Mouse (Mus musculus) testis, postnatal 10 days (tissue): ENCODE data around the gene Acnat2.
"Not testable (repeated sequence)": the region's sequence is repeated elsewhere in the genome, so short reads cannot be mapped to it uniquely, and the experiment has no call there.

ENCODE experiments used
- DNase-seq: peaks from one replicate; pipeline ENCODE4 v3.0.0; 2021; ENCODE audit warnings: low spot score

The Acnat2 gene

DNA sequence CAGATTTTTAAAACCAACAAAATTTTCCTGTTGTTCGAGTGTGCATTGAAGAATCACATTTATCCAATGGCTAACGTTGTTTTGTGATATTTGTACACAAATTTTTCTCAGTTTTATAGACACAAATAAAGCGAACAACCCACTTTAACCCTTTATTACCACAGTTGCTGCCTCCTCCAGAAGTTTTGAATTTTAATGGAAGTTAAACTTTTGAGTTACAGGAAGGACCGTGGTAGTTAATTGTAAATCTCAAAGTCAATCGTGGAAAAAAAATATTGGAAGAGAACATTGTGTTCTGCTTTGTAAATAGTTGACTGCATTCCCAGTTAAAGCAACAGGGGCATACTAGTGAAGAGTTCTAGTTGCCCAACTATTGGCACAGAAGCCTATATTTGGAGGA, at the start of gene Acnat2:
Gene Acnat2, minus strand, starts transcription at position 195 of the 400 bp plus-strand sequence.
- DNase-seq, result not testable (repeated sequence)

DNA sequence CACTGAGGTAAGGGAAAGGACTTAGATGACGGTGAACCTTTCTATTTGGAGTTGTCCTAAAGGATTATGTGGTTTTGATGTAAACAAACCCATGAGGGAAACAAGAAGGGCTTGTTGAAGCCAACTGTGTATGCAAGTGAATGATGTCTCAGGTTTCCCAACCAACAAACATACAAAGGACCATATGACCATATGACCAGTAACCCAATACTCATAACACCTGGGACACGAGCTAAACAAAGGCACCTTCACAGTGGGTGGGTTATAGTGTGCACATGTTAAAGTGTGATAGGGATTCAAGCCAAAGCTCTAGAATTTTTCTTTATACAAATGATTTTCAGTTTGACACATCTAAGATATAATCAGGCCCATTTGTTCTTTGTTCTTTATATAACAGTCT, 48.2 kb upstream of the Acnat2 start:
- DNase-seq, result no peak

DNA sequence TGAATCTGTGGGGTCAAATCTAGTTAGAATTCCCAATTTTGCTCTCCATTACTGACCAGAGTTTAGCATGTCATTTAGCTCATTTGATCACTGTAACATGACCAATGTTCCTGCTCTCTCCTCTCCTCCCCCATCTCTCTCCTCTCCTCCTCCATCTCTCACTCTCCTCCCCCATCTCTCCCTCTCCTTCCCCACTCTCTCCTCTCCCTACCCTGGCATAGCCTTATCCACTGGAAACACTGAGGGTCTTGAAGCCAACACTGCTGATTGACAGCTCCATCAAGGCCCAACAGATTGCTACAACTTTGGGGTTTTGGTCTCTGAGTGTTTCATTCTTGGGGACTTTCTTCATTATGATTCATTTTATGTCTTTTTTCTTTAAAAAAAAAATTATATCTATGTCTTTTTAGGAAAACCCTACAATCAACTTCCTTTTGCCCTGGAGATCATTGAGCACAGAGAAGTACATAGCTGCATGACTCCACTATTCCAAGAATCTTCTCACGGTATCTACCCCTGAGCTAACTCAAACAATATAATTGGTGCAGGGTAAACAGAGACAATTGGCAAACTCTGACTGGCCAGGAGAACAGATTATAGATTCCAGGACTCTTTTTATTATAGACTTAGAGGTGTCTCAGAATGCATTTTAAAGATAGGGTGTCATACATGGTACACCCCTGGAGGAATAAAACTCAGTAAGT, 44.0 kb upstream of the Acnat2 start:
- DNase-seq, result no peak

DNA sequence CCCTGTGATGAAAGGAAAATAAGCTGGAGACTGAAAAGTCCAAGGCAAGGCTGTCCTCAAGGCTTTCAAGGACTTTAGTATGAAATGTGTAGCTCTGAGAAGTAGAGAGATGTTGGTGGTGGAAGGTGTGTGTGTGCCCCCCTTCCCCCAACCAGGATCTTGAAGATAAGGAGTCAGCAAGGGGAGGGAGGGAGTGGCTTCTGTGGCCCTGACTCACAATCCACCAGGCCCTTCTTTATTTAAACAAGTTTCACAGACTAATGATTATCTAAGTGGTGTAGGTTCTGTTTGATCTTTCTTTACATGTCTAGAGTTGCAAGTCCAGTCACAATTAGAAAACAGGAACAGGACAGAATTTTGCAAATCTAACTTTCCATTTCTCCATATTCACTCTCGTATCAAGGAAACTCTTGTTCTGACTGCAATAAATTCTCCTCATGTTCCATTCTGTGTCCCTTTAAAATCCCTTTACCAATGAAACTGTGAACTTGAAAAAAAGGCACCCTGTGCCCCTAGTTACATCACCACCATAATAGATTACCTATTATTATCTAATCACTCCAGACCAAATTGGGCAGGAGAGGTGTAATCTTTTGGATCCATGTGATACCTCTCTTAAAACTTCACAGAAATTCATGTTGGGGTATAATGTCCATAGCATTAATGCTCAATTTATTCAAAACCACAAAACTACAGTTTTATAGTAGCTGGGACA, 43.3 kb upstream of the Acnat2 start:
- not testable (repeated sequence) for DNase-seq

DNA sequence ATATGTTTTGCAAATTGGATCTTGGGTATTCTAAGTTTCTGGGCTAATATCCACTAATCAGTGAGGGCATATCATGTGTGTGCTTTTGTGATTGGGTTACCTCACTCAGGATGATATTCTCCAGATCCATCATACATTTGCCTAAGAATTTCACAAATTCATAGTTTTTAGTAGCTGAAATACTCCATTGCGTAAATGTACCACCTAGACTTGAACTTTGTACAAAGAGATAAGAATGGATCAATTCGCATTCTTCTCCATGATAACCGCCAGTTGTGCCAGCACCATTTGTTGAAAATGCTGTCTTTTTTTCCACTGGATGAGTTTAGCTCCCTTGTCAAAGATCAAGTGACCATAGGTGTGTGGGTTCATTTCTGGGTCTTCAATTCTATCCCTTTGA, 29.0 kb upstream of the Acnat2 start:
- DNase-seq, result not testable (repeated sequence)

DNA sequence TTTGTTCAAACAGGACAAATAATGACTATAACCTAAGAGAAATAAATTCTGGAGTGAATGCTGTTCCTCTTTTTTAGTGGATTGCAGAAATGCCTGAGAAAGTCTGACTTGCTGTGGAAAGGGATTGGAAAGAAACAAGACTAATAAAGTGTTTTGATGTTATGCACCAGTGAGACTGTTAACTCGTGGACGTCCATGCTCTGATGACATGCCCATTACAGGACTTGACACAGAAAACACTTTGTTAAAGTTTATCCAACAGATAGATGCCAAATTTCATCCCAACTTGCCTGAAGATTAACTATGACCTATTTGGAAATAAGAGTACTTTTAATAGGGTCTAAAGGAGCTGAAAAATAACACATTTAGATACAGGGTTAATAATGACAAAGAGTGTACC, 2.2 kb upstream of the Acnat2 start:
- not testable (repeated sequence) for DNase-seq

DNA sequence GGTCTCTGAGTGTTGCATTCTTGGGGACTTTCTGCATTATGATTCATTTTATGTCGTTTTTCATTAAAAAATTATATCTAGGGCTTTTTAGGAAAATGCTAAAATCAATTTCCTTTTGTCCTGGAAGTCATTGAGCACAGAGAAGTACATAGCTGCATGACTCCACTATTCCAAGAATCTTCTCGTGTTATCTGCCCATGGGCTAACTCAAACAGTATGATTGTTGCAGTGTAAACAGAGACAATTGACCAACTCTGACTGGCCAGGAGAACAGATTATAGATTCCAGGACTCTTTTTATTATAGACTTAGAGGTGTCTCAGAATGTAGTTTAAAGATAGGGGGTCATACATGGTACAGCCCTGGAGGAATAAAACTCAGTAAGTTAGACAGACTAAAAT, 21.1 kb downstream of the Acnat2 start:
- DNase-seq, result no peak

DNA sequence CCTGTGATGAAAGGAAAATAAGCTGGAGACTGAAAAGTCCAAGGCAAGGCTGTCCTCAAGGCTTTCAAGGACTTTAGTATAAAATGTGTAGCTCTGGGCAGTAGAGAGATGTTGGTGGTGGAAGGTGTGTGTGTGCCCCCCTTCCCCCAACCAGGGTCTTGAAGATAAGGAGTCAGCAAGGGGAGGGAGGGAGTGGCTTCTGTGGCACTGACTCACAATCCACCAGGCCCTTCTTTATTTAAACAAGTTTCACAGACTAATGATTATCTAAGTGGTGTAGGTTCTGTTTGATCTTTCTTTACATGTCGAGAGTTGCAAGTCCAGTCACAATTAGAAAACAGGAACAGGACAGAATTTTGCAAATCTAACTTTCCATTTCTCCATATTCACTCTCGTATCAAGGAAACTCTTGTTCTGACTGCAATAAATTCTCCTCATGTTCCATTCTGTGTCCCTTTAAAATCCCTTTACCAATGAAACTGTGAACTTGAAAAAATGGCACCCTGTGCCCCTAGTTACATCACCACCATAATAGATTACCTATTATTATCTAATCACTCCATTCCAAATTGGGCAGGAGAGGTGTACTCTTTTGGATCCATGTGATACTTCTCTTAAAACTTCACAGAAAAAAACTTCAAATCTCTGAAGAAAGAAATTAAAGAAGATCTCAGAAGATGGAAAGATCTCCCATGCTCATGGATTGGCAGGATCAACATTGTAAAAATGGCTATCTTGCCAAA, 24.2 kb downstream of the Acnat2 start:
- not testable (repeated sequence) for DNase-seq

DNA sequence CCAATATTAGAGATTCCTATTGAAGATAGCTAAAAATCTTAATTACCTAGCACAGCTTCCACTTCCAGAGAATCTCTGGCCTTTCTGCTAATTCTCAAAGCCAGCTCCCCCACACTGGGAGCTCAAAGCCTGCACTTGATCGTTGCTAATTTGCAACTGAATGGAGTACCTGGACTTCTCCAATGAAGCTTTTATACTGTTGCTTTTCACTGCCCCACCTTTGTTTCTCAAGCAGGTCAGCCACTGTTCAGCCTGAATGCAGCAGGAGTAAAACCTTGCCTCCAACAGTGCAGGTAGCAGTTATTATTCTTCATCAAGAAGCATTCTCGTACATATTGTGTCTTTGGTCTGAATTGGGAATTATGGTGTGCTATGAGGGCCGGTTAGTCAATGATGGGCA, 39.9 kb downstream of the Acnat2 start:
- not testable (repeated sequence) for DNase-seq

DNA sequence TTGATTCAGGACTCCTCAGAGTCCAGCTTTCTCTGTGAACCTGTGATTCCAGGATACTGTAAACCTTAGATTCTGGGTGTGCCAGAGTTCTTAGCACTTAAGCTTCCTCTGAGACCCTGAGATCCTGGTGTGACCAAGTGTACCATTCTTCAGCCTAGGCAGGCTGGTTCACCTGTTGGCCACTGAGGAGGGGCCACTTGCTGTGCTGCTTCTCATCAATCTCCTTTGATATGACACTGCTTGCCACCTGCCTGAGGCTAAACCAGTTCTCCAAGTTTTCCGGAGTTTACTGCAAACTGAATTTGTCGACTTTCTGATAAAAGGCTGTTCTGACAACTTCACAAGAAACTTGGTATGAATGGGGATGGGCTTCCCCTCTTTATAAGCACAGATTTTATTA, 50.9 kb downstream of the Acnat2 start:
- no peak for DNase-seq

DNA sequence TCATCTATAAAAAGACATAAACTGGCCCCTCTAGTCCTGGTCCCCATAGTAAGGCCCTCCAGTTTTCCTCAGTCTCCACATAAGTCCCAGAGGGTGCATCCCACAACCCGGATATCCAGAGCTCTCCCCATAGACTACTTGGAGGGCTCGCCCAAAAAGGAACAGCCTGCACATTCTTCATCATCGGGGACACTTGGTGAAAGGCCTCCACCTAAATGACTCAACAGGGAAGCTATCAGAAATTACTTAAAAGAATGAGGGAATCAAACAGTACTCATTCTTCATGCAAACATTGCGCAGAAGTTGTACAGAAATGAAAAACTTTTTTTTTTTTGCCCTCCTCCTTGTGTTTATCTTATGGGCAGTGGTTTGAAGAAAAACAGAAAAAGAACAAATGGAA, 57.5 kb downstream of the Acnat2 start:
- DNase-seq, result no peak

DNA sequence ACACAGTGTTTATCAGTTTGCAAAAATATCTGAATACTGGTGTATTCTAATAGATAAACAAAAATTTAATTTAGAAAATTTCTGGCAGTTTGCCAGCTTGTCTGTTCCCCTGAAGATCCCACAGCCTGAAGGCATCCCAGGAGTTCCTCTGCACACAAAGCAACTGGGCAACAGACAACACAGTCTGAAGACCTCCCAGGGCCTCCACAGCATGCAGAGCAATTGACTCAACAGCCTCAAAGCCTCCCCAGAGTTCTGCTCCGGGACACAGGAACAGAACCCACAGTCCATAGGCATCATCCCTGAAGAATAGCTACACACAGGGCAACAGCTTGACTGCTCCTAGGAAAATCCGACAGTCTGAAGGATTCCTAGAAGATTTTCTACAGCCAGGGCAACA, 59.3 kb downstream of the Acnat2 start:
- DNase-seq, result no peak

DNA sequence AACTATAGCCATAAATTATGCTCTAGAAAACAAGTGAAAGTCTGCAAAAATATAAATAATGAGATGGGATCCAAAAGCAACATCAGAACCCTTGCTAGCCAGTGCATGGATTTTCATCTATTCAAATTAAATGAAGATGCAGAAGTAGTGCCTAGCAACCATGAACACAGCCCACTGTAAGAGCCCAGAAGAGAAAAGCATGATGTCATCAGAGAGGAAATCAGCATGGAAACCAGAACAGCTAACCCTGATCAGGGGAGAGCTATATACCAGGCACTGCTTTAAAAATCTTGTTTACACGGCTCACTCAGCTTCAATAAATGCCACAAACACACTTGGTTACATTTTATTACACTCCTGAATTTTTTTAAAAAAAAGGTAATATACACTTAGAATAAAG, 60.0 kb downstream of the Acnat2 start:
- DNase-seq, result not testable (repeated sequence)

DNA sequence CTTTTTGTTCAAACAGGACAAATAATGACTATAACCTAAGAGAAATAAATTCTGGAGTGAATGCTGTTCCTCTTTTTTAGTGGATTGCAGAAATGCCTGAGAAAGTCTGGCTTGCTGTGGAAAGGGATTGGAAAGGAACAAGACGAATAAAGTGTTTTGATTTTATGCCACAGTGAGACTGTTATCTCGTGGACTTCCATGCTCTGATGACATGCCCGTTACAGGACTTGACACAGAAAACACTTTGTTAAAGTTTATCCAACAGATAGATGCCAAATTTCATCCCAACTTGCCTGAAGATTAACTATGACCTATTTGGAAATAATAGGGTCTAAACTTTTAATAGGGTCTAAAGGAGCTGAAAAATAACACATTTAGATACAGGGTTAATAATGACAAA, 67.9 kb downstream of the Acnat2 start:
- DNase-seq, result not testable (repeated sequence)

DNA sequence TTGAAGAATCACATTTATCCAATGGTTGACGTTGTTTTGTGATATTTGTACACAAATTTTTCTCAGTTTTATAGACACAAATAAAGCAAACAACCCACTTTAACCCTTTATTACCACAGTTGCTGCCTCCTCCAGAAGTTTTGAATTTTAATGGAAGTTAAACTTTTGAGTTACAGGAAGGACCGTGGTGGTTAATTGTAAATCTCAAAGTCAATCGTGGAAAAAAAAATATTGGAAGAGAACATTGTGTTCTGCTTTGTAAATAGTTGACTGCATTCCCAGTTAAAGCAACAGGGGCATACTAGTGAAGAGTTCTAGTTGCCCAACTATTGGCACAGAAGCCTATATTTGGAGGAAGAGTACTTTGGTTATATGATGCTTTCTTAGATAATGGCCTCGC, 70.0 kb downstream of the Acnat2 start:
- DNase-seq, result not testable (repeated sequence)
